Mouse (Mus musculus) neural tube, embryonic 14.5 days (tissue): Measurements from ENCODE around the gene A430005L14Rik. TPM values are rescaled to one million over a fixed set of nuclear protein-coding genes. Genes with fewer than 3 reads are reported as not detected.

Experiments used
- ATAC-seq: fragments of 200-750 bp; cut with Nextera tagmentation; 2 replicates; pipeline ENCODE4 v1.8.0; 2017; ENCODE audit warnings: low read depth, mild to moderate bottlenecking, moderate TSS enrichment, moderate library complexity
- H3K27ac ChIP-seq: fragments of 300-500 bp; sonication (generic); 2 replicates; pipeline ENCODE4 v1.5.1; 2014; ENCODE audit warnings: low read depth, mild to moderate bottlenecking, control low read depth, low read length, moderate library complexity, mixed read lengths
- H3K27me3 ChIP-seq: fragments of 300-500 bp; sonication (generic); 2 replicates; pipeline ENCODE4 v1.6.1; 2014; ENCODE audit warnings: low read length; ENCODE audit not compliant: control insufficient read depth, insufficient read depth
- H3K36me3 ChIP-seq: fragments of 300-500 bp; sonication (generic); 2 replicates; pipeline ENCODE4 v1.6.1; 2014; ENCODE audit warnings: low read length, mixed read lengths; ENCODE audit not compliant: control insufficient read depth, insufficient read depth
- H3K4me1 ChIP-seq: fragments of 300-500 bp; sonication (generic); 2 replicates; pipeline ENCODE4 v1.6.1; 2014; ENCODE audit warnings: low read length; ENCODE audit not compliant: control insufficient read depth, insufficient read depth
- H3K4me2 ChIP-seq: fragments of 300-500 bp; sonication (generic); 2 replicates; pipeline ENCODE4 v1.6.1; 2014; ENCODE audit warnings: mild to moderate bottlenecking, low read depth, low read length, control low read depth
- H3K4me3 ChIP-seq: fragments of 300-500 bp; sonication (generic); 2 replicates; pipeline ENCODE4 v1.5.1; 2014; ENCODE audit warnings: low read depth, low read length, control low read depth, mixed read lengths
- H3K9ac ChIP-seq: fragments of 300-500 bp; sonication (generic); replicated peaks from 2 replicates; pipeline ENCODE4 v1.6.1; 2014; ENCODE audit warnings: low read depth, mild to moderate bottlenecking, control low read depth, low read length, mixed read lengths
- H3K9me3 ChIP-seq: fragments of 300-500 bp; sonication (generic); 2 replicates; pipeline ENCODE4 v1.6.1; 2016; ENCODE audit warnings: low read length; ENCODE audit not compliant: control insufficient read depth
- WGBS: fragments of 180-500 bp; shearing (Covaris S2); extraction: QIAGEN DNeasy Blood & Tissue Kit; methylation state at CpG from one replicate; pipeline ENCODE4 v1.1.7; 2014; 5-methylcytosine and 5-hydroxymethylcytosine counted together
- polyA plus RNA-seq: library from polyadenylated mRNA; unstranded; fragments of >200 nt; fragmentation: Nextera tagmentation; extraction: Ambion mirVana; gene quantifications from 2 replicates; pipeline ENCODE4 v1.2.1, GENCODE M21; 2014

Gene A430005L14Rik
- polyA plus RNA-seq, 1 experiment from 2014 or later = 57.5 TPM

- H3K4me1 ChIP-seq = no peaks in the 10 kb centered on the region
- ATAC-seq = no peak
Observed at GRCm38 (mm10) chr4:153929921-153930320, 27.1 kb upstream of the A430005L14Rik start.

GRCm38 (mm10) chr4:153943243-153943642 is 13.8 kb upstream of the A430005L14Rik start:
- Histone ChIP-seq H3K27ac (no peak overlapping the region), H3K4me2 (no peak overlapping the region), H3K9ac (no peak overlapping the region), H3K4me3 (no peak overlapping the region), H3K27me3 (no peaks in the 10 kb centered on the region), H3K9me3 (no peaks in the 10 kb centered on the region), H3K4me1 (peaks cover 10% of the 10 kb centered on the region), H3K36me3 (no peaks in the 10 kb centered on the region)
- 55% methylated on average over 4 of the region's 4 CpGs for WGBS
- peak; percentile 41 for ATAC-seq

More at GRCm38 (mm10) chr4:153929921-153930320, 27.1 kb upstream of the A430005L14Rik start:
- Histone ChIP-seq H3K9me3 (no peaks in the 10 kb centered on the region), H3K27ac (no peak overlapping the region), H3K4me3 (no peak overlapping the region), H3K27me3 (no peaks in the 10 kb centered on the region), H3K36me3 (no peaks in the 10 kb centered on the region), H3K9ac (no peak overlapping the region), H3K4me2 (no peak overlapping the region)
- WGBS = 58% methylated on average over 4 of the region's 4 CpGs

GRCm38 (mm10) chr4:153944261-153944660 is 12.8 kb upstream of the A430005L14Rik start:
- H3K27ac ChIP-seq = no peak overlapping the region
- WGBS = 56% methylated on average over 6 of the region's 6 CpGs
- no peak overlapping the region for H3K4me2 ChIP-seq
- H3K27me3 ChIP-seq = no peaks in the 10 kb centered on the region
- no peak overlapping the region for H3K9ac ChIP-seq
- no peak for ATAC-seq
- peaks cover 10% of the 10 kb centered on the region for H3K4me1 ChIP-seq
- H3K4me3 ChIP-seq = no peak overlapping the region
- H3K9me3 ChIP-seq = no peaks in the 10 kb centered on the region
- no peaks in the 10 kb centered on the region for H3K36me3 ChIP-seq

GRCm38 (mm10) chr4:153945741-153946140 is 11.3 kb upstream of the A430005L14Rik start:
- no peak for ATAC-seq
- Histone ChIP-seq H3K36me3 (no peaks in the 10 kb centered on the region), H3K4me3 (no peak overlapping the region), H3K9ac (no peak overlapping the region), H3K4me1 (peaks cover 10% of the 10 kb centered on the region), H3K27me3 (no peaks in the 10 kb centered on the region), H3K4me2 (no peak overlapping the region), H3K27ac (no peak overlapping the region), H3K9me3 (no peaks in the 10 kb centered on the region)
- WGBS = 89% methylated on average over 6 of the region's 6 CpGs

- H3K36me3 ChIP-seq = no peaks in the 10 kb centered on the region
- no peak overlapping the region for H3K9ac ChIP-seq
- H3K9me3 ChIP-seq = no peaks in the 10 kb centered on the region
- H3K4me3 ChIP-seq = no peak overlapping the region
- ATAC-seq = no peak
- H3K4me2 ChIP-seq = no peak overlapping the region
- peaks cover 4% of the 10 kb centered on the region; the same call in 1 of the 2 replicates for H3K4me1 ChIP-seq
- 75% methylated on average over 2 of the region's 2 CpGs for WGBS
- no peaks in the 10 kb centered on the region for H3K27me3 ChIP-seq
- no peak overlapping the region for H3K27ac ChIP-seq
Observed at GRCm38 (mm10) chr4:153950372-153950771, 6.7 kb upstream of the A430005L14Rik start.

- H3K36me3 ChIP-seq = no peaks in the 10 kb centered on the region
- H3K4me2 ChIP-seq = no peak overlapping the region
- no peaks in the 10 kb centered on the region for H3K27me3 ChIP-seq
- ATAC-seq = no peak
- H3K9ac ChIP-seq = no peak overlapping the region
- peak overlapping the region; percentile 49; the same call in 1 of the 2 replicates for H3K27ac ChIP-seq
- H3K4me1 ChIP-seq = peaks cover 6% of the 10 kb centered on the region; the same call in 1 of the 2 replicates
- no peak overlapping the region for H3K4me3 ChIP-seq
- WGBS = 60% methylated on average over 3 of the region's 3 CpGs
- H3K9me3 ChIP-seq = no peaks in the 10 kb centered on the region
Observed at GRCm38 (mm10) chr4:153951150-153951549, 5.9 kb upstream of the A430005L14Rik start.

GRCm38 (mm10) chr4:153951692-153952091 is 5.3 kb upstream of the A430005L14Rik start:
- peak; percentile 54; the same call in 1 of the 2 replicates for ATAC-seq
- no peaks in the 10 kb centered on the region for H3K9me3 ChIP-seq
- H3K9ac ChIP-seq = no peak overlapping the region
- peaks cover 11% of the 10 kb centered on the region; the same call in 1 of the 2 replicates for H3K4me1 ChIP-seq
- WGBS = 20% methylated on average over 5 of the region's 5 CpGs
- H3K36me3 ChIP-seq = no peaks in the 10 kb centered on the region
- no peaks in the 10 kb centered on the region for H3K27me3 ChIP-seq
- H3K4me3 ChIP-seq = no peak overlapping the region
- H3K27ac ChIP-seq = peak overlapping the region; percentile 49; the same call in 1 of the 2 replicates
- no peak overlapping the region for H3K4me2 ChIP-seq

GRCm38 (mm10) chr4:153955651-153956050 is 1.4 kb upstream of the A430005L14Rik start:
- H3K4me3 ChIP-seq = no peak overlapping the region
- H3K4me1 ChIP-seq = peaks cover 22% of the 10 kb centered on the region
- WGBS = 71% methylated on average over 8 of the region's 8 CpGs
- H3K27ac ChIP-seq = peak overlapping the region; percentile 22; the same call in 1 of the 2 replicates
- H3K9me3 ChIP-seq = no peaks in the 10 kb centered on the region
- no peak overlapping the region for H3K4me2 ChIP-seq
- H3K36me3 ChIP-seq = peaks cover 12% of the 10 kb centered on the region
- H3K27me3 ChIP-seq = no peaks in the 10 kb centered on the region
- H3K9ac ChIP-seq = no peak overlapping the region
- no peak for ATAC-seq

GRCm38 (mm10) chr4:153957444-153958250 is 610 bp downstream of the A430005L14Rik start:
- H3K9ac ChIP-seq = peak overlapping the region; percentile 85
- H3K36me3 ChIP-seq = peaks cover 21% of the 10 kb centered on the region
- peak overlapping the region; percentile 69 for H3K4me3 ChIP-seq
- under 1% methylated on average over 33 of the region's 37 CpGs for WGBS
- no peaks in the 10 kb centered on the region for H3K27me3 ChIP-seq
- H3K4me2 ChIP-seq = peak overlapping the region; percentile 54
- H3K4me1 ChIP-seq = peaks cover 18% of the 10 kb centered on the region
- no peaks in the 10 kb centered on the region for H3K9me3 ChIP-seq
- ATAC-seq = peak; percentile 70
- H3K27ac ChIP-seq = peak overlapping the region; percentile 79
